Mouse (Mus musculus) Muller cell, postnatal 12 days (primary cell): Measurements from ENCODE around the gene Cyfip2.

Source experiments
- DNase-seq: peaks from one replicate; pipeline ENCODE4 v3.0.0-alpha.2; 2015; ENCODE audit errors: inconsistent ontology term

Cyfip2 gene

DNA sequence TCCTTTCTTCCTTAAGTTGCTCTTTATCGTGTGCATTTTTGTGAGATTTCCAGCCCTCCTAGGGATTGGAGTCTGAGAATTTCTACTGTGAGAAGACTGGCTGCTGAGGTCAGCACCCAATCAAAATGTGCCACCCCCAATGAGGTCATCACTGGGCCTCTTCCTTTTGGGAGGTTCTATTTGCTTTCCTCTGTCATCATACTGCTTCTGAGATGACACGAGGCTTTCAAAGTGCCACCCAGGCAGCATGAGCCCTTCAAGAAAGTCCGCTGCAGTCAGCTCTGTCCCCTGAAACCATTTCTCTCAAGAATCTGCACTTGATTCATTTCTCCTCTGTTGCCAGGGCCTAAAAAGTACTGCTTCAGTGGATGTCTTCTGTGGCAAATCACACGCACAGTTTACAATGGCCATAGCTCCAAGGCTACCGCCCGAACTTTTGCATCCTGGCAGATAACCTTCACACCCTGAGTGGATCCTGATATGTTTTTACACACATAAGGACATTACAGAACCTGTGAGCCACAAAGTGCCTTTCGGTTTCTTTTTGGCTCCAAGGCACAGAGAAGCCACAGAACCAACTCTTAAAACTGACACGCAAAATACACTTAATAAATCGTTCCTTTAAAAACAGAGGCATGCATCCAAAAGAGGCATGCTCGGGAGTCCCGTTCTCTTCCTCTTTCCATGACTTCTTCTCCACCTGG lies 4.2 kb downstream of the Cyfip2 start:
- no peak for DNase-seq

DNA sequence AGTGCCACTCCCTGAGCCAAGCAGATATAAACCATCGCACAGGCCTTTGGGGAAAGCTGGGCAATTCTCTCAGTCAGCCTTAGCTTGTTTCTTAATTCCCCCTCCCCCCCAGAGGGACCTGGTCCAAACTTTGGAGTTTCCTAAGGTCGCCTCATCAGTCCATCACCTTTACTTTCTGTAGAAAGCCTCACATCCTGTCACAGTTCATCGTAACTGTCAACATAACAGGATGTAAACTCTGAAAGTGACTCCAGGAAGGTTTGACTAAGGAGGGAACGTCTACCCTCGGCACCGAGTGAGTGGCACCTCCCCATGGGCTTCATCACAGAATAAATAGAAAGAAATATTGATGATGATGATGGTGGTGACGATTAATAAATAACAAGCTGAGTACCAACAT lies 4.9 kb downstream of the Cyfip2 start:
- no peak for DNase-seq

DNA sequence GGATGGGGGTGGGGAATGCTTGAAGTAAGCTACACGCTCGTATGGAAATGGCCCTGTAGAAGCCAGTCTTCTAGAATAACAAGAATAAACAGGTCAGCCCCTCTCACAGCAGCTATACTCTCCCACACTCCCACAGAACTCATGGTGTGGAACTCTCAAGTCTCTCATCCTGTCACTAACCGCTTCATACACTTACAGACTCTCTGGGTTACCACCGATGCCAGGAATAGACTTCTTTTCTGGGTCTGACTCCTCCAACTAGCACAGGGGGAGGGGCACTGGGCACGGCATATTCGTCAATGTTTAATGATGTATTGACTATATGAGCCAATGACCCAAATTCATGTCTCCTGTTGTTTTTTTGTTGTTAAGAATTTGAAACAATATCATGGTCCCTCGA lies 5.9 kb downstream of the Cyfip2 start:
- DNase-seq: no peak

DNA sequence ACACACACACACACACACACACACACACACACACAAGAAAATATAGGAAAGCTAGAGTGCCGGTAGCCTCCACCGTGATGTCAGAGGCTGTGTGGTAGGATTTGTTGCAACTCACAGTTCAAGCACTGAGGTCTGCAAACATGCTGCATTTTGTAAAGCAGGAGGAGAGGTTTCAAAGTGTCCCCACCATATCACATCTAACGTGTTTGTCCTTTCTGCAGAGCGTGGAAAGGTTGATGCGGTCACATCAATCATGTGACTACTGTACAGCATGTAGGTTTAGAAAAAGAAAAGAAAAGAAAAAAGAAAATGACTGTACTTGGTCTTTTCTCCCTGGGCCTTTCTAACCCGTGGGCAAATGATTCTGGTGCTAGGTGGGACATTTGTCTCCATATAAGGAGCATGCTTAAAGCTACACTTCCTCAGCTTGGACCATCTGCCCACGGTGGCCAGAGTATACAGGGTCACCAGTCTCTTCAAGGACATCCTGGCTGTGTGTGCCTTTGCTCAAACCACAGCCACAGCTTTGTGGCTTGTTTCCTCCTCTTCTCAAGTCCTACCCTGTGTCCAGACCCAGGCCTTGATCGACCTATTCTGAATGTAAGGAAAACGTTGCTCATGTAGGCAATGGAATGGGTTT lies 6.7 kb downstream of the Cyfip2 start:
- DNase-seq: no peak

DNA sequence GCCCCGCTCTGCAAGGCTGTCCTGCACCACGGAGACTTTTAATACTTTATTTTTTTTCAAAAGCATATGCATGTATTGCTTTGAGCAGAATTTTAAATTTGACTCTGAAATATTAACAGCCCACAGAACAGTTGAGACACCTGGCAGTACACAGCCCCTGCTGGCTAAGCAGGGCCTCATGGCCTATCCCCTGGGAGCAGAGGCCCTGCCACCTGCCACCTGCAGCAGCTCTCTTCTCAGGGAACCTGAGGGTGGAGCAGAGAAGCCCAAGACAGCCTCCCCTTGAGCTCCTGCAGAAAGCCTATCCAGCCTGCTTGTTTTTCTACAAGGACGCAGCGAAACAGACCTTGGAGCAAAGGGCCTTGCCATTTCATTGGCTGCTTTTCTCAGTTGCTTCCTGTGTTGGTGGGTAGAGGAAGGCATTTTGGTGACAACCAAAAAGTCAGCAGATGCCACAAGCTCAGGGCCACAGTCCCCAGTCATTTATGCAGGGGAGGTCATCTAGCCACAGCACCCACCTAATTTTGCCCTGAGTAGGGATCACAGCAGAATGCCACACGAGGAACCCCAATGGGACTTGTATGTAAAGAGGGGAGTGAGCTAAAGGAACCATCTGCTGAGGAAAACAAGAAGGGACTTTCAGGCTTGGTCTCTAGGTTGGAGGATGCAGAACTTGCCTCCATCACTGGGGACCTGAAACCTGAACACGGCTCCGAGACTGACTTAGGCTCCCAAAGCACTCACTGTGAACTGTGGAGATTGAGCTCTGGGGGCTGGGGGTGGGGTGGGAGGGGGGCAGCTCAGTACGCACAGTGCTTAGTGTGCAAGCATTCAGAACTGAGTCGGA lies 7.6 kb downstream of the Cyfip2 start:
- DNase-seq: no peak

DNA sequence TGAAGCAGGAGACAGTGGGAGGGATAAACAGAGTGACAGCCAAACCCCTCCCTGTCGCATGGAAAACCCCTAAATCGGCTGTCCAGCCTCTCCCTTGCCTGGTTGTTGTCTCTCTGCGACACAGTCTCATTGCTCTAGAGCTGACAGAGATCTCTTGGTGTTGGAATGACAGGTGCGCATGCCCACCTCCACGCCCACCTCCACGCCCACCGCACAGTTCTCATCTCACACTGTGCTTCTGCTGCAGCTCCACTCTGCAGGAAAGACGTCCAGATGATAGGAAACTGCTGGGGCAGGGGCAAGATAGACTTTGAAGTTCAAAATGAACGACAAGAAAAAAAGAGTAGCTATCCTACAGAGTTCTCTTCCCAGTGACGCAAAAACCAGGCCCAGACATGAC lies 8.6 kb downstream of the Cyfip2 start:
- DNase-seq: no peak

DNA sequence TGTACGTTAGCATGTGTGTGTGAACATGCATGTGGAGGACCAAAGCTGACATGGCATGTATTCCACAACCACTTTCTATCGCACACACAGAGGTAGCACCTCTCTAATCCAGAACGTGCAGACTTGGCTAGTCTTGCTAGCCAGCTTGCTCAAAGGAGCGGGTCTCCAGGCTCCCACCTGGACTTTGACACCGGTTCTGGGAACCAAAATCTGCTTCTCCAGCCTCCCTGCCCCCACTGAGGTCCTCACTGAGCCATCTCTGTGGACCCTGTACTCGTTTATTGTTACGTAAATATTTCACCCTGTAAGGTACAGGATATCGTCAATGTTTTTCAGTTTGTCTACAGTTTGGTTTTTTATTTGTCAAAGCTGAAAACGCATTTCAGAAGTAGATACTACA lies 10.2 kb downstream of the Cyfip2 start:
- DNase-seq: no peak

DNA sequence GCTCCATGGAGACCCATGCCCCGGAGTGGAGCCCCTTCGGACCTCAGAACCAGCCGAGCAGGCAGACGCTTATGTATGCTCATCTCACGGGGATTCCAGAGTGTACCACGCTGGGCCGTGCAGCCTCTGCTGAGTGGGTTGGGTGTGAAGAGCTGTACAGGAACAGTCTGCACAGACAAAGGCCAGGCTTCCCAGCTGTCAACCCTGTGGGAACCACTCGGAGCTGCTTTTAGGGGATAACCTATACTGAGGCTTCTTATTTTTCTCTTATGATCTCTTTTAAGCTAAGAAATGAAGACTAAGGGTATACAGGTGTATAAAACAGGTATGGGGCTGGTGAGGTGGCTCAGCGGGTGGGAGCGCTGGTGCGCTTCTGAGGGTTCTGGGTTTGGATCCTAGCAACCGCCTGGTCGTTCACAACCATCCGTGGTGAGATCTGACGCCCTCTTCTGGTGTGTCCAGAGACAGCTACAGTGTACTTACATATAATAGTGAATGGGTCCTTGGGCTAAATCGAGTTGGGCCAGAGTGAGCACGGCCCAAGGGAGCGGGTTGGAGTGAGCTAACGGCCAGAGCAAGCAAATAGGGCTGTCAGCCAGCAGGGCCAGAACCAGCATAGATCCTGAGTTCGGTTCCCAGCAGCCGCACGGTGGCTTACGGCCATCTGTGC lies 10.9 kb downstream of the Cyfip2 start:
- no peak for DNase-seq

DNA sequence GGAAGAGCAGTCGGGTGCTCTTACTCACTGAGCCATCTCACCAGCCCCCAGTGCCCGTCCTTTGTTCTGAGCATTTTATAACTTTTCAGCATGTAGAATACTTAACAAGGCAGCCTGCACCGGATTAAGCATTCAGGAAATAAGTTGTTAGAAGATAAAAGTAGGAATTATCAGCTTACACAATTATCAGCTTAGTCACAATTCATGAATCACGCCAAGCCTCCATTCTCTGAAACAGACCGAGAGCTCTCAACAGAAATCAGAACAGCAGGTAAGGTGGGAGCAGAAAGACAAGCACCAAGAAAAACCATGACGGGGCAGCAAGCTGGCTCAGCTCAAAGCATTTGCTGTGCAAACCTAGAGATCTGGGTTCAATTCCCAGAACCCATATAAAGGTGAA lies 12.8 kb downstream of the Cyfip2 start:
- no peak for DNase-seq

DNA sequence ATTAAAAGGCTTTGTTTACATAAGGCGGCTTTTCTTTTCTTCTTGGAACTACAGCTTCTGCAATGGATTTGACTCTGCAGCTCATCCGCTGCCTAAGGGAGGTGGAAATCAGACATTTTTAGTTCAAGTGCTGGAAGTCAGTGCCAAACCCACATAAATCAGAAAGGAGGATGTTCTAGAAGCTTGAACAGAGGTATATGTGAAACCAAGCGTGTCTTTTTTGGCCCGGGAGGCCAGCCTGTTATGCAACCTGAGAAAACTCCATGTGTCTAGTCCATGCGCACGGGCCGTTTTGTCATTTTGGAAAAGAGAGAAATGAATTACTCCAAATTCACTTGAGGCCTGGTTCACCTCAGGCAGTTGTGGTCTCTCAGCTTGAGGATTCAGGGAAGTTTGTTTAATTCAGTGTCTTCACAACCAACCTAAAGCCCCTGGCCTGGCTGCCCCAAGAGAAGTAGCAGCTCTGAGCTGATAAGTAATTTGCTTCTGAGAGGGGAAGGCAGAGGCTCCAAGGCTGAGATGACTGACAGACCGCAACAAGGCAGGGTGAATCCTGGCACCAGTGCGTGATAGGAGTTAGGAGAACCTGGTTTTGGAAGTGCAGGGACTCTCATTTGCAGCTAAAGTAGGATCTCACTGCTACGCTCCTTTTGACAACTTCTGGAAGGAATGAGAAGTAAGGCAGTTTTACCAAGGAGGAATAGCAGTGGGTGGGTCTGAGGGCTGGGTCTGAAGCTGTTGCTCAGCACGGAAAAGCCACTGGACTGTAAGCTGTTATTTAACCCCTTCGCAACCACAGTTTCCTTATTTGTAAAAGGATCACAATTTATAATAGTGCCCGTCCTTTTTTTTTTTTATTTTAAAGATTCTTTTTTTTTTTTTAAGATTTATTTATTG lies 13.5 kb downstream of the Cyfip2 start:
- peak; percentile 46 for DNase-seq

DNA sequence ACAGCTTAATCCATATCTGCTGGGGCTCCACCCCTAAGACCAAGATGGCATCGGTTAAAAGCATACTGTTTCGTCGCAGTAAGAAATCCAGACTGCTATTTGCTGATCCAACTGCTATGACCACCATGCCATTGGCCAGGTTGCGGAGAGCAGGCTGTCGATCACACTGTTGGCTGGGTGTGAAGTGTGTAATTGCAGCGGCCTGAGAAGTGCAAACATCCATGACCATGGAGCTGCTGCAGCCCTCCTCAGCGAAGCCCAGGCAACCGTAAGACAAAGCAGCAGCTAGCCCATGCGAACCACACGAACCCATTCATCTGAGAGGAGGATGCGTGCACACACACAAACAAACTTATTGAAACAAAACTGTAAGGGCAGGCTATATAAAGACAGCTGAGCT lies 18.3 kb downstream of the Cyfip2 start:
- no peak for DNase-seq

DNA sequence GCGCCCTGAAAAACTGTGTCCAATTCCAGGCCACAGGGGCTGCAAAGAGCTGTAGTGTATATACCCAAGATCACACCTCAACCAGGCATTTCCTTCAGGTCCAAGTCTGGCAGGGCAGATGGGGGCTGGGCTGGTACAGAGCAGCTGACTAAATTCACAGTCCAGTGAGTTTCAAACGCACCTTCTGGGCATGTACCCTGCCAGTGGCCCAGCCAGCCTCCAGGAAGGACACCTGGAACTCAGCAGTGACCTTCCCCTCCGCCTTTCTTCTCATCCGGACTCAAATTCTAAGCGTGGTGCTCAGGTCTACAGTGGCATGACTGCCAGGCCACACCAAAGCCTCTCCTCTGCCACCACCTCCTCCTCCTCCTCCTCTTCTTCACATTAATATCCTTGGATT lies 19.2 kb downstream of the Cyfip2 start:
- no peak for DNase-seq

DNA sequence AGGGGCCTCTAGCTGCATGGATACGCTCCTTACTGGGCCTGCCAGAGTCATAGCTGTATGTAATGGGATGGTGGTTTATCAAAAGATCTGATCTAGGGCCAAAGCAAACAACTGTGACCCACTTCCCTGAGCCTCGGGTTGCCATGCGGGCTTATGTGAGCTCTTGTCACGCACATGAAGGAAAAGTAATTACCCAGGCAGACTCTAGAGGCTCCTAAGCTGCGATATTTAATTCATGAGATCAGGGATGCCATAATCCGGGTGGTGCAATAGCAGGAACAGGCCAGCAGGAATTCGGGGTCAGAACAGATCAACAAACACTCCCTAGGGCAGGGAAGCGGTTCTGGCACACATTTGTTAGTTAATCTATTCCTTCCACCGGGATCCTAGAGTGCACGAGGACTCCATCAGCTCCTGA lies 21.7 kb downstream of the Cyfip2 start:
- peak; percentile 56 for DNase-seq

DNA sequence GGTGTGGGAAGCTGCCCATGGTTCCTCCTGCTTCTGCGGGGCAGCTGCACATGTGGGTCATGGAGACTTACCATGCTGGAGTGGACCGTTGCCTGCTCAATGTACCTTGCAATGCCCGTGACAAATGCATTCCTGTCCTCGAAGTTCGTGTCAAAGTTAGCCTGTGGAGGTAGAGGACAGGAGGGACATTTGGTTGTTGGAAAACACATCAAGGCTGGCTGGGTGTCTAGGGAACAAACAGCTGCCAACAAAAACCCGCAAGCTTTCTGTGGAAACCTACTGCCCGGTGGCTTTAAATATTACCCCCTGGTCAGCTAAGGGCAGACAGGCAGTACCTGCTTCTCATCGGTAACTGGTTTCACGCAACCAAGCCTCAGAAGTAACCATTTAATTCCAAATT lies 23.1 kb downstream of the Cyfip2 start:
- no peak for DNase-seq

DNA sequence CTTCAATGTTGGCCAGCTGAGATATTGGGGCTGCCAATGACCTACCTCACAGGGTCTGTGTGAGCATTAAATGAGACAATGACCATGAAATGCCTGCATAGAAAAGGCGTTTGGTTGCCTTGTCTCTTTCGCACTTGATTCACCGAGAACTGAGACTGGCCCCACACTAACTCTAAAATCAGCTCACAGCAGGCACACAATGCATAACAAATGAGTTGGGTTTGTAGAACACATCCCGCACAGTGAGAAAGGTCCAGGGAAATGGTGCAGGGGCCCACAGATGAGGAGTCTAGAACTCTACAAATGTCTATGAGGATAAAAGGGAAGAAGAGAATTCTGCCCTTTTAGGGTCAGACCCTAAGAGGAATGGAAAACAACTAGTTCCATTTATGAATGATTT lies 23.6 kb downstream of the Cyfip2 start:
- DNase-seq: no peak

DNA sequence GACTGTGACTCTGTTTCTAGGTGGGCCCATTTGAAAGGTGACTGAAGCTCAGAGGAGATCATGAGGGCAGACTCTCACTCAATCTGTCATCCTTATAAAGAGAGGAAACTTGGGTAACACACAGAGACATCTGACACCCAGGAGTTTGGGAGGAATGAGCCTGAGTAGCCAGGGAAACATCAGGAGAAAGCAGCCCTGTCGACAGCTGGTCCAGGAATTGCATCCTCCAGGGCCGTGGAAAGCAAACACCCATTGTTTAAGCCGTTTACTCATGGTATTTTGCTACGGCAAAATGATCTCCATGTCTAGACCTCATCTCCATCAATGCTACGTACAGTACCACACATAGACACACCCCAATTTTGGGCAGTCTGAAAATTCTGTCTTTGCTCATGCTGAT lies 24.6 kb downstream of the Cyfip2 start:
- no peak for DNase-seq

DNA sequence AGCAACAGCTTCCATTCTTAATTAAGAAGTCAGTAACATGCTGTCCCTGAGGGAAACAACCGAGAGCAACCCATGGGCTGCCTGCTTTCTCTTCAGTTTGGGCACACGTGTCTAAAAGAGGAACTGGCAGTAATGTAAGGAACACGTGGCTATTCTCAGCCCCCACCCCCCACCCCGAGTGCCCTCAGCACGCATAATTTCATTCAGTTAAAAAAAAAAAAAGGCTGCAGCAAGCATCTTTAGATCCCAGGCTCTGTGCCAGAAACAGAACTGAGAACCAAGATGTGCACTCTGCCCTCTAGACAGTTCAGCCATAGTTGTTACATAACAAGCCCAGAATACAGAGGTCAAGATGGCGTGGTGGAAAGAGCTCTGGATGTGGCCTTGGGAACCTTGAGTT lies 25.9 kb downstream of the Cyfip2 start:
- no peak for DNase-seq

DNA sequence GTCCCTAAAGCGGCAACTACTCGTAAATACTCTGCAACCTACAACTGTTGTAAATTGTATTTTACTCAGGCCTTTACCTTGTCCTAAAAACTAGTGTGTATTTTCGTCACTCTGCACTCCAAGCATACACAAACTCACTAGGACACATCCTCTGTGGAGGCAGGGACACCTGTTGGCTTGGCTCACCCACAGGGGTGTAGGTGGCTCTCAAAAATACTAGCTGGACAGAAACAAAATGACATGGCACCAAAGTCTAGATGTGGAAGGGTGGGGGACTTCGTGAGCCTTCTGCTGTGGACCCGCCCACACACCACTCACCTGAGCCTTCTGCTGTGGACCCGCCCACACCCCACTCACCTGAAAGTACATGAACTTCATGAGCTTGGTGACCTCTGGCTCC lies 28.9 kb downstream of the Cyfip2 start:
- no peak for DNase-seq

DNA sequence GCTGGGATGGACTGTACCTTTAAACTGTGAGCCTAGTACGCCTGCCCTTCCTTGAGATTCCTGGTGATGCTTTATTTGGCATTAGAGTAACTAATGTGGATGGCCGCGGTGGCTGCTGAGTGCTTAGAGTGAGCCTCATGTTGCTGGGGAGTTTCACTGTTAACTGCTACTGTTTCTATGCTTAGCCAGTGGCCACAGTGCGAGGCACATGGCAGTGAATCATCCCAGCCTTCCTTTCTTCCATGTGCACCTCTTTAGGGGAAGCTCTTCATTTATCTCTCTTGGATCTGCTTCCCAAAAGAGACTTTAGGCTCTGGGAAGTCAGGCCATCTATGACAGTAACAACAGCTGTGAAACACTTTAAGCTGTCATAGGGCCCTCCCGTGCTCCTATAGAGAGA lies 30.0 kb downstream of the Cyfip2 start:
- DNase-seq: no peak

DNA sequence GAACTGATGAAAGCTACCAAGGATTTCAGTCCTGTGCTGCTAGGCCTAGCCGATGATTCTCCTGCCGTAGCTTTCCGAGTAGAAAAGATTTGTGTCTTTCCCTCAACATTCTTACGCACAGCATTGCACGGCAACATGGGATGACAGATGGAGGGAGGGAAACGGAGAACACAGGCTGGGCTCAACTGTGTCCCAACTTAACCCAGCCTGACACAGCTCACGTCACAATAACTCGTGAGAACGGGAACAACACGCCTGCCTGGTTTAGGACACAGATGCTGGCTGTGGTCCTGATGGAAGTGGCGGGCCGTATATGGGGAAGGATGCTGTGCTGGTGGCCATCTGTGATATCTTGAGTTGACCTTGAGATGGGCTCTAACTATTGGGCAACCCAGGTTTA lies 34.0 kb downstream of the Cyfip2 start:
- DNase-seq: no peak

DNA sequence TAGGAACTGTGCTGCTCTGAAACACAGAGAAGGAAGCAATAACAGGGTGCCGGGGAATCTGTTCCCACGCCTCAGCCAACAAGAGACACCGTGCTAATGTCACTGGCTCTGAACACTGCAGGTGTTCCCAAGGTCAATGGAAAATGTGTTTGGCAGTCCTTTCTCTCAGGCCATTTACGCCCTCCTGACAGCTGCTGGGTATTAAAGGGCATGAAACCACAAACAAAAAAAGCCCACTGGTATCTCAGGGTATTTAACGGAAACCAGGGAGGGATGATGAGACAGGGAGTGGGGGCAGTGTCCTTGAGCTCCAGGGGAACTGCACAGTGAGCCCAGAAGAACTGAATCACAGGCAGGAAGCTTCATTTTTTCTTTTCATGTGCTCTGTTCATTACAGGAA lies 34.5 kb downstream of the Cyfip2 start:
- no peak for DNase-seq
